Mouse (Mus musculus) heart, adult 18-20 months (tissue): ENCODE measurements around the gene Mdfic. TPM values are rescaled to one million over a fixed set of nuclear protein-coding genes. Genes with fewer than 3 reads are reported as not detected.
A peak's percentile ranks its signal among the peaks of the same experiment; 100 is the strongest.
"Not testable (repeated sequence)": the region's sequence is repeated elsewhere in the genome, so short reads cannot be mapped to it uniquely, and the experiment has no call there.

ENCODE experiments used
- DNase-seq, 2 experiments: peaks; one replicate each; pipeline ENCODE4 v3.0.0; 2021 to 2022; ENCODE audit warnings: mixed read lengths in 1 of 2
- long read RNA-seq, 2 experiments: library from polyadenylated mRNA; stranded (forward); transcript quantifications; one replicate each; pipeline ENCODE4 v2.0.0; 2021
- total RNA-seq, 2 experiments: library from RNA; stranded (reverse); gene quantifications; 2 replicates each; pipeline ENCODE4 v1.2.3; 2021

Mdfic gene
- 10 to 100 TPM; 15.2 to 17.2 TPM for total RNA-seq
- long read RNA-seq, experiment 1, partial matches to known transcripts, result 0 of 6 reads
- long read RNA-seq, experiment 1, other reads (novel, unspliced or antisense), result 1 of 6 reads
- long read RNA-seq, experiment 2, partial matches to known transcripts, result 0 of 5 reads
- long read RNA-seq, experiment 2, other reads (novel, unspliced or antisense), result 3 of 5 reads

GRCm38 (mm10) chr6:15720461-15720817 is at the start of gene Mdfic:
Gene Mdfic (plus strand): TSS chr6:15720661.
- peak; percentile 86 to 87 for DNase-seq

GRCm38 (mm10) chr6:15671364-15671763 is 49.1 kb upstream of the Mdfic start:
- no peak for DNase-seq

- no peak for DNase-seq
Observed at GRCm38 (mm10) chr6:15710080-15710479, 10.4 kb upstream of the Mdfic start.

GRCm38 (mm10) chr6:15710706-15711105 is 9.8 kb upstream of the Mdfic start:
- no peak for DNase-seq

- no peak for DNase-seq
Observed at GRCm38 (mm10) chr6:15712860-15713385, 7.5 kb upstream of the Mdfic start.

GRCm38 (mm10) chr6:15714036-15714435 is 6.4 kb upstream of the Mdfic start:
- DNase-seq, result not testable (repeated sequence)

- DNase-seq, result no peak
Observed at GRCm38 (mm10) chr6:15714996-15715844, 5.2 kb upstream of the Mdfic start.

GRCm38 (mm10) chr6:15719919-15720318 is 542 bp upstream of the Mdfic start:
- no peak for DNase-seq

- peak; percentile 84 to 86 for DNase-seq
Observed at GRCm38 (mm10) chr6:15720818-15721715, 606 bp downstream of the Mdfic start.

- DNase-seq, result no peak
Observed at GRCm38 (mm10) chr6:15721716-15722031, 1.2 kb downstream of the Mdfic start.

- not testable (repeated sequence) for DNase-seq
Observed at GRCm38 (mm10) chr6:15722631-15723030, 2.2 kb downstream of the Mdfic start.

GRCm38 (mm10) chr6:15724304-15724703 is 3.8 kb downstream of the Mdfic start:
- no peak for DNase-seq

GRCm38 (mm10) chr6:15726422-15726821 is 6.0 kb downstream of the Mdfic start:
- DNase-seq, result no peak

- no peak for DNase-seq
Observed at GRCm38 (mm10) chr6:15727681-15728410, 7.4 kb downstream of the Mdfic start.

- no peak for DNase-seq
Observed at GRCm38 (mm10) chr6:15728844-15729577, 8.6 kb downstream of the Mdfic start.

- DNase-seq, result no peak
Observed at GRCm38 (mm10) chr6:15730258-15730657, 9.8 kb downstream of the Mdfic start.

GRCm38 (mm10) chr6:15730666-15731065 is 10.2 kb downstream of the Mdfic start:
- DNase-seq, result no peak

- DNase-seq, result no peak
Observed at GRCm38 (mm10) chr6:15731452-15731851, 11.0 kb downstream of the Mdfic start.

GRCm38 (mm10) chr6:15737312-15737911 is 17.0 kb downstream of the Mdfic start:
- peak; percentile 30 to 51 for DNase-seq

- no peak for DNase-seq
Observed at GRCm38 (mm10) chr6:15738331-15738943, 18.0 kb downstream of the Mdfic start.
